Mouse (Mus musculus) skeletal muscle tissue, adult 2 months (tissue): Measurements from ENCODE around the gene Amer3.
"Not testable (repeated sequence)": the region's sequence is repeated elsewhere in the genome, so short reads cannot be mapped to it uniquely, and the experiment has no call there.

Experiments
- DNase-seq: peaks from one replicate; pipeline ENCODE4 v3.0.0-alpha.2; 2012; ENCODE audit warnings: low read depth, low spot score

The Amer3 gene

GRCm38 (mm10) chr1:34578851-34579781 is at the start of gene Amer3:
Gene Amer3 (plus strand): TSS chr1:34579657.
- no peak for DNase-seq

GRCm38 (mm10) chr1:34534574-34534973 is 44.9 kb upstream of the Amer3 start:
- DNase-seq: not testable (repeated sequence)

GRCm38 (mm10) chr1:34535043-34535698 is 44.3 kb upstream of the Amer3 start, which contains the start of gene Cfc1:
Gene Cfc1 (plus strand): TSS chr1:34535648.
- DNase-seq: not testable (repeated sequence)

GRCm38 (mm10) chr1:34536291-34536766 is 43.1 kb upstream of the Amer3 start:
- DNase-seq: no peak

GRCm38 (mm10) chr1:34536767-34537485 is 42.5 kb upstream of the Amer3 start:
- no peak for DNase-seq

GRCm38 (mm10) chr1:34547074-34547473 is 32.4 kb upstream of the Amer3 start:
- DNase-seq: no peak

- no peak for DNase-seq
Observed at GRCm38 (mm10) chr1:34553690-34554089, 25.8 kb upstream of the Amer3 start.

GRCm38 (mm10) chr1:34554275-34554674 is 25.2 kb upstream of the Amer3 start:
- DNase-seq: no peak

GRCm38 (mm10) chr1:34560843-34561242 is 18.6 kb upstream of the Amer3 start, which contains the start of gene Prss40:
Gene Prss40 (minus strand): TSS chr1:34560943.
- DNase-seq: no peak

- DNase-seq: no peak
Observed at GRCm38 (mm10) chr1:34564383-34565045, 14.9 kb upstream of the Amer3 start.

- DNase-seq: no peak
Observed at GRCm38 (mm10) chr1:34568120-34568519, 11.3 kb upstream of the Amer3 start.

GRCm38 (mm10) chr1:34569876-34570275 is 9.6 kb upstream of the Amer3 start:
- DNase-seq: no peak

- DNase-seq: no peak
Observed at GRCm38 (mm10) chr1:34571431-34571830, 8.0 kb upstream of the Amer3 start.

GRCm38 (mm10) chr1:34573221-34573620 is 6.2 kb upstream of the Amer3 start:
- no peak for DNase-seq

GRCm38 (mm10) chr1:34579782-34580356 is 412 bp downstream of the Amer3 start:
- no peak for DNase-seq

GRCm38 (mm10) chr1:34582218-34582617 is 2.8 kb downstream of the Amer3 start:
- no peak for DNase-seq

- DNase-seq: no peak
Observed at GRCm38 (mm10) chr1:34583821-34584263, 4.4 kb downstream of the Amer3 start.

GRCm38 (mm10) chr1:34584736-34585135 is 5.3 kb downstream of the Amer3 start:
- DNase-seq: no peak

GRCm38 (mm10) chr1:34587298-34588096 is 8.0 kb downstream of the Amer3 start:
- DNase-seq: no peak

- no peak for DNase-seq
Observed at GRCm38 (mm10) chr1:34600000-34600399, 20.5 kb downstream of the Amer3 start.
